Mouse (Mus musculus) adrenal gland, adult 2 months (tissue): ENCODE measurements at regions not wholly inside any gene's neighbourhood (a gene's known extent, or its start where the extent isn't known, plus 50 kb on each side); places are given as distances from the start of the nearest gene placed in this dataset.

ENCODE experiments used
- DNase-seq: peaks from one replicate; pipeline ENCODE4 v3.0.0; 2021

DNA sequence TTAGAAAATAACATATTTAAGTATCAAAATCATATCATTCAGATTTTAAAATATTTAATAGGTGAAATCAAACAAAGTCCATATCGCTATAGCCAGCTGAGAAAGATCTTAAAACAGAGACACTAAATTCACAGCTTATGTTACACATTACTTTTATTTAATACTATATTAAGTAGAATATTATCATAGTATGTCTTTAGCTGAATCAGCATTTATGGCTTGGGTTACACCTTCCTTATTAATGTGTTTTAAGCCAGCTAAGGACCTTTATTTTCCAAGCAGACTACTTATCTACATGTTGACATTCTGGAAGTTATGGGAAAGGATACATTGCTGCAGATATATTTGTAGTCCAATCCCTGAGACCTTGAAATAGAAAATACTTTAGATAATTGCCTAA, 684.9 kb upstream of the Adgrl4 start:
- DNase-seq: no peak

DNA sequence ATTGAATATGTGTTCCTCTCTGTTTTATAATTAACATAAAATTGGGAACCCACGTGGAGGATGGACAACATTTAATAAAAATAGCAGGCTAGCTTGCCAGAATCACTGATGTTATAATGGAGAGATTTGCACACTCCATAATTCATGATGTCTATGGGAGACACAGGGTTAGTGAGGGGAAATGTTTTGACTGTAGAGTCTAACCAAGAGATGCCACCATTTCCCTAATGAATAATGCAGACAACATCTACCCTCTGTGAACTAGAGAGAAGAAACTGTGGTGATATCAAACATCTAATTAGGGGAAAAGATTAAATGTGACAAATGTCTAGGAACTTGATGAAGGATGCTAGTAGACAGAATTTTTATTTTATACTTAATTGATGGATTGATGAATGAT, 677.8 kb upstream of the Adgrl4 start:
- no peak for DNase-seq

DNA sequence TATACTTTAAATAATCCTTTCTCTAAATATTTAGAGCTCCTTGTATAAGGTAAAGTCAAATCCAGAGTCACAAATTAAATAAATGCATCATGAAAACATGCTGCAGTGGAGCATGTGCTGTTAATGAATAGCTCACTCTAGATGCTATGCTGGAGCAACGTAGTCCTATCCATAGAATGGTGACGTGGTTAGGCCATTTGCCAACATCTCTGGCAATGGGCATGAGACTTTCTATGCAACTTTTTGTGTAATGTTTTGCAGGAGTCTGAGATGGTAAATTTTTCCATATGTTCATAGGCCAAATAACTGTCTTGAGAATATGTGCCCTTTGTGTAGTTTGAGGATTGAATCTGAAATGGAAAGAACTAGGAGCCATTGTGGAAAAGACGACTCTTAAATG, 653.1 kb upstream of the Adgrl4 start:
- no peak for DNase-seq

DNA sequence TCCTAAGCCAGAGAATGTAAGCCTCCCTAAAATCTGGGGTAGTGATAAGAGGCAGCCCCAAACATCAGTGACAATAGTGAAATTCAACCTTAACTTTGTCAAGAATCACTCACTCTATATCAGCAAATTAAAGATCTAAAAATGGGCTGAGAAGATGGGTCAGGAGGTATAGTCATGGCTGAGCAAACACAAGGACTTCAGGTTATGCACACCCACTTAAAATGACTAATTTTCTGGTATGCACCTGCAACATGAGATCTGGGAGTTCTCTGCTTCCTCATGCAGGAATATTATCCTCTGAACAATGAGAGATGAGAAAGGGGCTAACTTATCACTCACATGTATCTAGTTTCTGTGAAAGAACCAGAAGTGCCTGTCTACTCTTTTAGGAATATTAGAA, 619.9 kb upstream of the Adgrl4 start:
- DNase-seq: no peak

DNA sequence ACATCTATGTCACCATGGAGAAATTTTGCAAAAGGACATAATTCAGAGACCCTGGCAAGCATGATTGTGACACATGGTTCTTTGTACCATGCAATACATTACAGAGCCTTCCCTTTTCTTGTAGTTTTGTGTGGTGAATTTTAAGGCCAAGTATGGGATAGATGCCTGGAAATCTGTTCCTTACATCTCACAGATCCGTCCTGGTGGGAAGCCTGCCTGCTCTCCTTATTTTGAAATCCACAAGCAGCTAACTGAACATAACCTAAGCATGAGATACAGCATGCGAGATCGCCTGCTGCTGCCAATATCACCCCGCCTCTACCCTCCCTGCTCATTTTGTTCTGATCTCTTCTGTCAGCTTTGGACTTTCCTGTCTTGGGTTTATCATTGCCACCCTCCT, 618.3 kb upstream of the Adgrl4 start:
- no peak for DNase-seq

DNA sequence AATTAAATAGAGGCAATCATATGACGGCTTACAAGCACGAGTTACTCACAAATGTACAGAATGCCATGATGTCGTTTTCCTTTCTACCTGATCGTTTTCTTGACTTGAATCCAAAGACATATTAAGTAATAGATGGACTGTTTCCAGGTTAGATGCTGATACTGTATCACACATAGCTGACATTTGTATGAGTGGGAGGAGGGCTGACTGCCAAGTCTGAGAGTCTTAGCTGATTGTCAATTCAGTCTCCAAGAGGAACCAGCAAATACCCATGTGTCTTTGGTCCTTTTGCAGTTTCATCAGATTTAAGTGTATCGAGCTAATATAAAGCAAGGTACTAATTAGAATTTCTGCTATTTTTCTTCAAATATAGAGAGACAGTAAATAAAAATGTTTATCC, 617.6 kb upstream of the Adgrl4 start:
- DNase-seq: no peak

DNA sequence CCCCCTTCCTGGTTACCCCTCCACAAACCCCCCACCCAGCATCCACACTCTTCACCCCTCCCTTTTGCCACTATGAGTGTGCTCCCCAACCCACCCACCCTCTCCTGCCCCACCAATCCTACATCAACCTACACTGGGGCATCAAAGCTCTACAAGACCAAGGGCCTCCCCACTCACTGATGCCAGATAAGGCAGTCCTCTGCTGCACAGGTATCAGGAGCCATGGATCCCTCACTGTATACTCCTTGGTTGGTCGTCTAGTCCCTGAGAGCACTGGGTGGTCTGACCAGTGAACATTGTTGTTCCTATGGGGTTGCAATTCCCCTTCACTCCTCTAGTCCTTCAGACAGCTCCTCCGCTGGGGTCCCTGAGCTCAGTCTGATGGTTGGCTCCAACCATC, 591.7 kb upstream of the Adgrl4 start:
- no peak for DNase-seq

DNA sequence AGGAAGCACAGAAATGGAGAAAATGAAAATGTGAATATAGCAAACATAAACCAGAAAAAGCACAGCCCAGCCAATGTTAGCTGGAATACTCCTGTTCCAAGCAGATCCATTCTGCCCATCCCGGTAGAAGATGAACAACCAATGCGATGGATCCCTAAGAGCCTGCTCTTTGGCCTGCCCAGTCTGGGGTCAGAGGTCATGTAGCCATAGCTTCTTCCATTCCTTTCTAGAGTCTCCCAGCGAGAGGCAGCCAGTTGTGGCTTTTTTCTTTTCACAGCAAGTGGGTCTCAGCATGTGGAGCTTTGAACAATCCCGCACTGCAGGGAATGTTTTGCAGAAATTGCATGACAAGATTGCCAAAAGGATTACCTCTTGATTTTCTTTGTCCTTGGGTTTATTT, 585.6 kb upstream of the Adgrl4 start:
- no peak for DNase-seq

DNA sequence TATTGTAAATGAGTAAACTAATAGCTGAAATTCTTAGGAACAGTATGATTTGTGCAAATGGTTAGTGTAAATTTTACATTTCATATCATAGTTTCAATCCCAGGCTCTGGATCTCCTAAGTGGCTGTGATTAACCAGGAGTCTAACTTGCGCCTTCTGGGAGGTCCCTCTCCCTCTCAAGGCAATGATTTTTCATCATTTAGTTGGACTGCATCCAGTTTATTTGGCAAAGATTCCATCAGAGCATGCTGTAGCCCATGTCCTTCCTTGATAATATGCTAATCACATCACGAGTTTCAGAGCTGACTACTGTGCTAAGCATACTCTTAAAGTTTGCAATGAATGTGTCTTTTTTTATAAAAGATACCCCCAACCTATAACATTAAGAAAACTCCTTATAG, 541.0 kb upstream of the Adgrl4 start:
- no peak for DNase-seq

DNA sequence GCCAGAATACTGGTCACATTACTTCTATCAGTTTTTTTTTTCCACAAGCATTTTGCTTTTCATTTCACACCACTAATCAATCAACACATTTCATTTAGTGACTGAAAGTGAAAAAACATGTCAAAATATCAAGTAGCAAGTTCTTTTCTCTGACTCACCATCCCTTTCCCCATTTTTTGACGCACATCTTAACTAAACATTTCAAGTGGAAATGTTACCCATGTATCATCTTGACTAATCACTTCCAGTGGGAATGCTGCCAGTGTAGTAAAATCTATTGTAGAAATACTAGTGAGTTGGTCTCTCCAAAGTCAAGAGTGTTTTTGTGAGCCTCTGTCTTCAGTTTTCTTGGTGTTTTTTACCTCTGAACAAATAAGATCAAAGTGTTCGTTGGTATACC, 527.6 kb upstream of the Adgrl4 start:
- DNase-seq: peak; percentile 1

DNA sequence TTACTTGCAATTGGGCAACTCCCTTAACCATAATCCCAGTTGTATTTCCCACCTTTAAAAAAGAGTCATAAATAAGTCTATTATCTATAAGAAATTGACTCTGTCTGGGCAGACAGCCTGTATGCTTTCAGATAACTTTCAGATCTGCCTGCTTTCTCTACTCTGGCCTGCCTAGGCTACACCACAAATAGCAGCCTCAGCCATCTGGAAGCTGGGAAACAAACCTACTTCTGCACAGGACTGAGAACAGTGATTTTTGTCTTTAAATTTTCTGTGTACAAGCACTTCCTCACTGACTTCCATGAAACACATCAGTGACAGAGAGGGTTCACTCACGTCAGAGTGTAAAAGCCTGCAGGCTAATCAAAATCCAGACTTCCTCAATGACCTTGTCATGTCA, 482.8 kb upstream of the Adgrl4 start:
- no peak for DNase-seq

DNA sequence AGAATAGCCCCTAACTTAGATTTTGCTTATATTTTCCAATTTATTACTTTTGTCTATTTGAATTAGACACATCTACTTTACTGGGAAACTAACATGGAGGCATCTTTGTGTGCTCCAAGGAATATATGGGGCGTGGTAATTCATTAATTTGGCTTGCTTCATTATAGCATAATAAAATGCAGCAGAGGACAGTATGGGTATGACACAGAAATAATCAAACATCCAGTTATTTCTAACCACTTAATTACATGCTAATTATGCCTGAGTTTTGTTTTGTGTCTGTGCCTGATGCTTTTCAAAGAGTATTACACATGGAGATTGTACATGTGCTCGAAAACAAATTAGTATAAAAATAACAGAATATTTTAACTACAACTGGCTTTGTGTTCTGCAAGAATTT, 438.0 kb upstream of the Adgrl4 start:
- DNase-seq: no peak

DNA sequence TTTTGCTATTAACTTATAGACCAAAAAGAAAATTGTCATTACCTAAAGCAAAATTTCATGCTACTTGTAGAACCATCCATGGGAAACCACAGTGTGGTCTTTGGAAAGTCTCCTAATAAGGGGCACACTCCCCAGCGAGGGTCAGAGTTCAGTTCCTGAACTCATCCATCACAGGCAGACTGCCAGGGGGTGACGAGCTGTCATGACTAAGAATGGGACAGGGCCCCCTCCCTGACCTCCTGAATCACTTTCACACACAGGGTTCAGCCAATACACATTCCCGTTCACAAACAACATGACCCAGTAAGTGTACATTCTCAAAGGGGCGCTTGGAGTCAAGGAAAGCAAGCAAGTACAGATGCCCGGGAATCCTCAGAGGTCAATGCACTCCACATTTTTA, 437.5 kb upstream of the Adgrl4 start:
- DNase-seq: peak; percentile 6

DNA sequence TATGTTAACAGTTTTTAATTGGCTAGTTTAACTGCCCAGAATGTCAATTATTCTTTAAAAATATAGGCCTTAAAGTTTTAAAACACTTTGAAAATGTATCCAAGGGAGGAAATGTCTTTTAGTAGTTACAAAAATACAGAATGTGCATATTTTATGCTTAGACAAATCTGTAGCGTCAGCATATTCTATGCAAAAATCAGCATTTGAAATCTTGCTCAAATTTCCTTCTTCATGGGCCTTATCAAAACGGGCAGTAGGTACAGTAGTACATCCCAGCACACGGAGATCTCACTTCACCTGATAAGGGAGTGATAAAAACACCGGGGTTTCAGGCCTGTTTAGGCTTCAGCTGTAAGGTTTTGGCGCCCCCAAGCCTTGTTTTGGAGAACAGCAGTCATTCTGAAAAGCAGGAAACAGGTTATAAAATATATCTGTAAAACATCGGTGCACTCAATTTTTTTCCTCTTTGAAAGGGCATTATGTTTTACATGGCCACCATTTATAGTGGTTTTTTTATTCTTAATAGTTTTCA, 435.7 kb upstream of the Adgrl4 start:
- DNase-seq: peak; percentile 15

DNA sequence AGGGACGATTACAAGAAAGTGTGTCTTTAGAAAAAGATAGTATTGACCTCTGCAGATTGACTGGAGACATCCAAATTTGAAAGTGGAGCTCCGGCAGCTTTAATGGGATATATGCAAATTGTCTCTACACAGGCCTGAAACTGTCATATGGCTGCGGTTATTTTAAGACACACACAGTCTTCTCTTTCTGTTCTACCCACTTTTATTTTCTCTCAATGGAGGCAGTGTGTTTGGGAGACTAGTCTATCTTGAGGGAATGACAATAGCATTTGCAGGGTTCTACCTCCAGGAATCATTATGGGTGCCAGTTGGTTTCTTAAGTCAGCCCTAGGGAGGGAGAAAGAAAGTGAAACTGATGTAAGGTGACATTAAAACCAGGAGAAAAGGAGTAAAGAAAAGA, 434.2 kb upstream of the Adgrl4 start:
- no peak for DNase-seq

DNA sequence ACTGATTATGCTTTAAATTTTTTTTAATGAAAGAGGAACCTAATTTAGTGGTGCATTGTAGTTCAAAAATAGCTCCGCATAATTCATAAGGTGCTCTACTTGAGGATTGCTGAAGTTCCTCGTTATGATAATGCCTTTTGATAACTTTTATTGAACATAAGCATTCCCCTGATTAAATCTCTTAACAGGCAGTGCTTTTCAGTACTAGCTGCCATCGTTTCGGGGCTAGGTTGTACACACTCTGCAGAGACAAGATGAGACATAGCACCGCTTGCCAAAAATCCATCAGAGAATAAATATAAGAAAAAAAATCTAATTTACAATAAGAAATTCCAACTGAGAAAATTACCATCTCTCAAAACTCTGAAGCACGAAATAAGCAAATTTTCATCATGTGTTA, 433.7 kb upstream of the Adgrl4 start:
- DNase-seq: no peak

DNA sequence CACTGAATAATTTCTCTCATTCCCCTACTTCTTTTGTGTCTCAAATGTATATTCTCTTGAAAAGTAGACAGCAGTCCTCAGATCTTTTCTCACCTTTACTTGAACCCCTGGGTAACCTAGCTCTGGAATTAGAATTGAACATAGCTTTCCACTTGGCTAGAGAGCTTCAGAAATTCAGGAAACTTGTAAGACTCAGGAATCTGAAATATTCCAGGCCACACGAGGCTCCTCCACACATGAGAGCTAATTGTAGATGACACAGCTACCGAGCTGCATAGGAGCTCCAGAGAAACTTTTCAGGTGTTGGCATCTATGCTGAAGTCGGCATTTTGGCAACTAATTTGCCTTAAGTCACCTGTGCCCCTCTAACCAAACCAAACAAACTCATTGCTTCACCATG, 417.7 kb upstream of the Adgrl4 start:
- no peak for DNase-seq

DNA sequence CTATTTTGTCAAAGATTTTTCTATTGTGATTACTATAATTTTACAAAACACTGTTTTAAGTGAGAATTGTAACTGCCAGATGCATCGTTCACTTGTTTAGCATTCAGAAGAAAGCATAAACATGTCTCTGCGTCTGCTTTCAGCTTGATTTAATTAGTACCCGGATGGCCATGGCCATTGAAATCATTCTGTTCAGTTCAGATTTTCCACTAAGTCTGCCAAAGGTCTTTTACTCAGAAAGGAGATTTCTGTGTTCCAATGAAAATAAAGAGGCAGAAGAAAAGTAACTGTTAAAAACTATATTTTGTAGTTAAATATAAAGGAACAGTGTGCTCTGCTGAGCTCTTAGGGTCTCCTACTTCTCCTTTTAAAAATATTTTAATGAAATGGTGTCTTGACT, 380.2 kb upstream of the Adgrl4 start:
- DNase-seq: no peak

DNA sequence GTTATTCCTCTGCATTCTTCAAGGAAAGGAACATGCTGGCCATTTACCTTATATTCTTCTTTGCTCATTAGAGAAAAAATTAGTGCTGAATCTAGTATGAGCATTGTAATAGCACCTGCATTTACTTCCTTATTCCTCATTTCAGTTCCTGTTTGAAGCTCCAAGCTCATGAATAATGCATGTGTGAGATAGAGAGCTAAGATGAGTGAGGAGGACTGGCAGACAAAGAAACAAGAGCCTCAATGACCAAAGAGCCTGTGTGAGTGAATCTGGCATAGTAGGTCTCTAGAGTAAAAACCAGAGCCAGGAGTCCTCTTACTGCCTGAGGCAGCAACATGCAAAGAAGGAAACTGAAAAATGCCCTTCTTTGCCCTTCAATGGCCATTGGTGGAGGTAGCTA, 365.4 kb upstream of the Adgrl4 start:
- DNase-seq: no peak

DNA sequence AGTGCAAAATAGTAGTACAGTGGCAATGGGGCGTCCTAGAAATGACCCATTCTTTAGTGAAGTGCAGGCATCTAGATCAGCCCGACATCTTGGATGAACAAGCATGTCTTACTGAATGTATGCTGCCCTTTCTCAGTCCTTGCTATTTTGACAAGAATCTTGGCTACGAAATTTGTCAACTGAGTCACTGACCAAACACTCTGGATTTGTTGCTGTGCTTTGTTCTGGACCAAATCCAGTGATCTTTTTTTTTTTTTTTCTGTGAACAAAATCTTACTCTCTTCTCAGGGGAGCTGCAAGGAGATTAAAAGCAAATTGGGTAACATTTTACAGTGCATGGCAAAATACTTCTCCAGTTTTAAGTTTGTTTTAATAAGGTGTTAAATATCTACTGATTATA, 320.9 kb upstream of the Adgrl4 start:
- DNase-seq: no peak

DNA sequence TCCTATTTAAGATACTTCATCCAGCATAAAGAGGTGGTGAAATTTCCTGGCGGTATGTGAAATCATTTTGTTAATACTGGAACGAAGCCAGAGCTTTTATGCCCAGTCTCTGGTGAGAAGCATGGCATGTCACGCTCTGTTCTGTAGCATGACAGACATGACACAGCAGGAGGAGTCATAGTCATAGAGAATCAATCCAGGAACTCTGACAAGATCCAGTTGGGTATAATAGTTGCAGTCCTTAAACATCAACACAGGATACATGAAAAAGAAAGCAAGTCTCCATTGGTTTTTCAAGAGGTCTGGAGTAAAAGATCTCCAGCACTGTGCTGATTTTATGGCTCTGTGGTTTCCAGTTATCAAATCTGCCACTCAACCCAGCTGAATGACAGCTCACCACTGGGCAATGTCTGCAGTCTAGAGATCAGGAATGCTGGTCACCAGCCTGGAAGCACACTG, 320.1 kb upstream of the Adgrl4 start:
- no peak for DNase-seq

DNA sequence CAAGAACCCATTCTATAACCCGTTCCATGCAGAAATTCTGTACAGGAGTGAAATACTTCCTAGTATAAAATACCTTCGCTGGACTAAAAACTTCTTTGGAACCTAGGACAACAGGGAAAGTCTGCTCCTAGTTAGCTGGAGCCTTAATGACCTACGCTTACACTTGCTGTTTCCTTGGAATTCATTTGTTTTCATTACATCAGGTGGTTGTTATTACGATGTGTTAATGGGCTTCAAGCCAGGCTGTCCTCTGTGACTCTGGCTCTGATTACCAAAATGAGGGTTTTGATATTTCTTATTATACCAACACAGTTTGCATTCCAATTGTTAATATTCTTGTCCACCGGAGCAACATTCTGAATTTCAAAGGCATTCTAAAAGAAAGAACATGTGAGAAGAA, 313.6 kb upstream of the Adgrl4 start:
- no peak for DNase-seq

DNA sequence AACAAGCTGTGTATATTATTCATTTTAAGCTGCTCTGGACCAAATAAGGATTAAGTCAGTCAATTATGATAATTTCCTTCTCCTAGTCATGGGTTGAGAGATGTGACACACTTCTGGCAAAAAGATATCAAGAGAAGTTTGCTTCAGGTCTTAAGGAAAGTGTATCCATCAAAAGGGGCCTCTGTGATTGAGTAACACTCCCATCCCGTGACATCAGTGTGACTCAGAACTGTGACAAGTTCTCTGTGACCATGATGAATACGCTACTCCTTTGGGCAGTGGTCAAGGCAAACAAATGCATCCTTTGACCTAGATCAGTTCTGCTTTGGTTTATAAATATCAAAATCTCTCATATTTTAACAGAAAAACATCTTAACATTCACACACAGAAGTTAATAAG, 290.8 kb upstream of the Adgrl4 start:
- DNase-seq: peak; percentile 40

DNA sequence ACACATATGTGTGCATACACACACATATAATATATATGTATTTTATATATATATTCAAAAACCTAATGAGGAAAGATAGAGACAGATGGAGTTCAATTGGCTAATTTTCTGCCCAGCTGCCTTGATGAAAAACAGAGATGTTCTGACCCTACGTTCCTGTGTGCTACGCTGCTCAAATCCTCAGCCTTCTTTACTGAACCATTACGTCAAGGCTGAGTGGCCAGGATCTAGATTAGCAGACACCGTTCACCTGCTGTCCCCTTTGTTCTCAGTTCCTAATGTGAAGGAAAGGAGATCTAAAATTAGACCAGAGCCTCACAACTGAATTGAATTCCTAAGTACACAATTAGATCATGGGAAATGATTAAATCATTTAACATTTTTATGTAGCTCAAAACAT, 284.3 kb upstream of the Adgrl4 start:
- DNase-seq: no peak

DNA sequence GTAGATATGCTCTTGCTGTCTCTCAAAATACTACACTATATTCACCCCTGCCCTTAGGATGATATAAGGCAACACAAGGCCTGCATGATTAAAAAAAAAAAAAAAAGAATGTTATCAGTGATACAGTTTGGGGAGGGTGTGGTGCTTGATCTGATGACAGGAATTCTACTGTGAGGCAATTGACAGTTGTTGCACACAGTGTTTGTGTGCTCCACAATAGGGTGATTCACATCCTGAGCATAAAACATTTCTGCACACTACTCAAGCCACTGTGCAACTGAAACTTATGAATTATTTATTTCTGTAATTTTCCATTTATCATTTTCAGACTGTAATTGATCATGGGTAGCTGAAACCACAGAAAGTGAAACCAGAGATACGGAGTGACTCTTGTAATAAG, 277.2 kb upstream of the Adgrl4 start:
- DNase-seq: no peak
